Mouse (Mus musculus): ENCODE data around the gene Gm10577. TPM values are rescaled to one million over a fixed set of nuclear protein-coding genes. Genes with fewer than 3 reads are reported as not detected.

The Gm10577 gene
- polyA plus RNA-seq (2014; fragmentation: Nextera tagmentation; extraction: Ambion mirVana) = not detected in 2 replicates

- no peak within 1 kb of the TSS for H3K9ac ChIP-seq (ENCODE audit: low read depth, low read length)
- no peaks in the 10 kb centered on the region for H3K27me3 ChIP-seq (replicated peaks; ENCODE audit: control insufficient read depth, insufficient read depth, low read length)
- H3K36me3 ChIP-seq (ENCODE audit: control insufficient read depth, insufficient read depth, low read length) = no peaks in the 10 kb centered on the region
- ATAC-seq (replicated peaks; ENCODE audit: low FRiP score) = no peak
- no peak within 1 kb of the TSS for H3K4me3 ChIP-seq (ENCODE audit: low read depth, low read length)
- no peaks in the 10 kb centered on the region for H3K4me1 ChIP-seq (replicated peaks; ENCODE audit: control insufficient read depth, insufficient read depth, low read length)
- WGBS = 72% methylated on average over 4 of the region's 4 CpGs
- DNase-seq (ENCODE audit: low spot score) = no peak
- H3K27ac ChIP-seq (ENCODE audit: low read depth, low read length) = no peak within 1 kb of the TSS
- no peaks in the 10 kb centered on the region; the same call in 1 of the 2 replicates for H3K9me3 ChIP-seq (ENCODE audit: control insufficient read depth, low read length)
- no peak within 1 kb of the TSS for H3K4me2 ChIP-seq
Measured at GRCm38 (mm10) chr4:101020596-101020995, at the start of gene Gm10577. Gene Gm10577 (minus strand): TSS chr4:101020696.

- peak overlapping the region; percentile 75 for H3K4me3 ChIP-seq (ENCODE audit: low read depth, low read length)
- peaks cover 25% of the 10 kb centered on the region for H3K27me3 ChIP-seq (replicated peaks; ENCODE audit: control insufficient read depth, insufficient read depth, low read length)
- peak; percentile 61 for DNase-seq (ENCODE audit: low spot score)
- H3K9ac ChIP-seq (ENCODE audit: low read depth, low read length) = peak overlapping the region; percentile 54
- H3K27ac ChIP-seq (ENCODE audit: low read depth, low read length) = no peak overlapping the region
- no peaks in the 10 kb centered on the region for H3K4me1 ChIP-seq (replicated peaks; ENCODE audit: control insufficient read depth, insufficient read depth, low read length)
- no peaks in the 10 kb centered on the region for H3K36me3 ChIP-seq (ENCODE audit: control insufficient read depth, insufficient read depth, low read length)
- peak; percentile 39 for ATAC-seq (replicated peaks; ENCODE audit: low FRiP score)
- H3K9me3 ChIP-seq (ENCODE audit: control insufficient read depth, low read length) = no peaks in the 10 kb centered on the region
- peak overlapping the region; percentile 87 for H3K4me2 ChIP-seq
- WGBS = 2% methylated on average over 55 of the region's 55 CpGs
Measured at GRCm38 (mm10) chr4:101069154-101069971, 48.9 kb upstream of the Gm10577 start.

- Histone ChIP-seq H3K36me3 (ENCODE audit: control insufficient read depth, insufficient read depth, low read length) (no peaks in the 10 kb centered on the region), H3K4me3 (ENCODE audit: low read depth, low read length) (peak within 1 kb of the TSS; percentile 75), H3K27ac (ENCODE audit: low read depth, low read length) (no peak within 1 kb of the TSS), H3K9ac (ENCODE audit: low read depth, low read length) (peak within 1 kb of the TSS; percentile 54), H3K4me1 (replicated peaks; ENCODE audit: control insufficient read depth, insufficient read depth, low read length) (no peaks in the 10 kb centered on the region), H3K9me3 (ENCODE audit: control insufficient read depth, low read length) (no peaks in the 10 kb centered on the region), H3K4me2 (peak within 1 kb of the TSS; percentile 87), H3K27me3 (replicated peaks; ENCODE audit: control insufficient read depth, insufficient read depth, low read length) (peaks cover 25% of the 10 kb centered on the region)
- whole genome bisulfite sequencing = 2% methylated on average over 46 of the region's 54 CpGs
- DNase-seq (ENCODE audit: low spot score) = peak; percentile 58
- peak; percentile 74 for ATAC-seq (replicated peaks; ENCODE audit: low FRiP score)
Measured at GRCm38 (mm10) chr4:101068786-101069153, 48.3 kb upstream of the Gm10577 start, which contains the start of gene Raver2. Gene Raver2 (plus strand): TSS chr4:101068983.

GRCm38 (mm10) chr4:101066401-101066800, 45.9 kb upstream of the Gm10577 start:
- no peak for DNase-seq (ENCODE audit: low spot score)

GRCm38 (mm10) chr4:101062146-101062545, 41.6 kb upstream of the Gm10577 start:
- ATAC-seq (replicated peaks; ENCODE audit: low FRiP score) = no peak
- no peak overlapping the region for H3K4me2 ChIP-seq
- DNase-seq (ENCODE audit: low spot score) = no peak
- H3K9ac ChIP-seq (ENCODE audit: low read depth, low read length) = no peak overlapping the region
- H3K9me3 ChIP-seq (ENCODE audit: control insufficient read depth, low read length) = no peaks in the 10 kb centered on the region
- no peaks in the 10 kb centered on the region; the same call in 1 of the 2 replicates for H3K27me3 ChIP-seq (replicated peaks; ENCODE audit: control insufficient read depth, insufficient read depth, low read length)
- H3K4me1 ChIP-seq (replicated peaks; ENCODE audit: control insufficient read depth, insufficient read depth, low read length) = no peaks in the 10 kb centered on the region
- no peak overlapping the region for H3K4me3 ChIP-seq (ENCODE audit: low read depth, low read length)
- WGBS = 66% methylated on average over 2 of the region's 2 CpGs
- no peak overlapping the region for H3K27ac ChIP-seq (ENCODE audit: low read depth, low read length)
- H3K36me3 ChIP-seq (ENCODE audit: control insufficient read depth, insufficient read depth, low read length) = no peaks in the 10 kb centered on the region

More at GRCm38 (mm10) chr4:101066401-101066800, 45.9 kb upstream of the Gm10577 start:
- peaks cover 25% of the 10 kb centered on the region for H3K27me3 ChIP-seq (replicated peaks; ENCODE audit: control insufficient read depth, insufficient read depth, low read length)
- no peak for ATAC-seq (replicated peaks; ENCODE audit: low FRiP score)
- 61% methylated on average over 5 of the region's 5 CpGs for WGBS
- H3K27ac ChIP-seq (ENCODE audit: low read depth, low read length) = no peak overlapping the region
- H3K4me2 ChIP-seq = no peak overlapping the region
- no peaks in the 10 kb centered on the region for H3K9me3 ChIP-seq (ENCODE audit: control insufficient read depth, low read length)
- no peak overlapping the region for H3K9ac ChIP-seq (ENCODE audit: low read depth, low read length)
- no peak overlapping the region for H3K4me3 ChIP-seq (ENCODE audit: low read depth, low read length)
- H3K36me3 ChIP-seq (ENCODE audit: control insufficient read depth, insufficient read depth, low read length) = no peaks in the 10 kb centered on the region
- no peaks in the 10 kb centered on the region for H3K4me1 ChIP-seq (replicated peaks; ENCODE audit: control insufficient read depth, insufficient read depth, low read length)

GRCm38 (mm10) chr4:101046576-101046975, 26.1 kb upstream of the Gm10577 start:
- DNase-seq (ENCODE audit: low spot score) = no peak
- Histone ChIP-seq H3K4me2 (no peak overlapping the region), H3K9ac (ENCODE audit: low read depth, low read length) (no peak overlapping the region), H3K27ac (ENCODE audit: low read depth, low read length) (no peak overlapping the region), H3K36me3 (ENCODE audit: control insufficient read depth, insufficient read depth, low read length) (no peaks in the 10 kb centered on the region), H3K4me1 (replicated peaks; ENCODE audit: control insufficient read depth, insufficient read depth, low read length) (no peaks in the 10 kb centered on the region), H3K4me3 (ENCODE audit: low read depth, low read length) (no peak overlapping the region), H3K9me3 (ENCODE audit: control insufficient read depth, low read length) (no peaks in the 10 kb centered on the region), H3K27me3 (replicated peaks; ENCODE audit: control insufficient read depth, insufficient read depth, low read length) (no peaks in the 10 kb centered on the region)
- ATAC-seq (replicated peaks; ENCODE audit: low FRiP score) = no peak
- 74% methylated on average over 4 of the region's 4 CpGs for WGBS

GRCm38 (mm10) chr4:101044149-101044548, 23.7 kb upstream of the Gm10577 start:
- no peak overlapping the region for H3K4me3 ChIP-seq (ENCODE audit: low read depth, low read length)
- no peaks in the 10 kb centered on the region for H3K27me3 ChIP-seq (replicated peaks; ENCODE audit: control insufficient read depth, insufficient read depth, low read length)
- ATAC-seq (replicated peaks; ENCODE audit: low FRiP score) (no peak), DNase-seq (ENCODE audit: low spot score) (no peak)
- H3K27ac ChIP-seq (ENCODE audit: low read depth, low read length) = no peak overlapping the region
- no peaks in the 10 kb centered on the region for H3K4me1 ChIP-seq (replicated peaks; ENCODE audit: control insufficient read depth, insufficient read depth, low read length)
- no peak overlapping the region for H3K9ac ChIP-seq (ENCODE audit: low read depth, low read length)
- H3K4me2 ChIP-seq = no peak overlapping the region
- H3K9me3 ChIP-seq (ENCODE audit: control insufficient read depth, low read length) = no peaks in the 10 kb centered on the region
- H3K36me3 ChIP-seq (ENCODE audit: control insufficient read depth, insufficient read depth, low read length) = no peaks in the 10 kb centered on the region

GRCm38 (mm10) chr4:101043691-101044090, 23.2 kb upstream of the Gm10577 start:
- H3K4me1 ChIP-seq (replicated peaks; ENCODE audit: control insufficient read depth, insufficient read depth, low read length) = no peaks in the 10 kb centered on the region
- DNase-seq (ENCODE audit: low spot score) (no peak), ATAC-seq (replicated peaks; ENCODE audit: low FRiP score) (no peak)
- 75% methylated on average over 2 of the region's 2 CpGs for WGBS
- no peak overlapping the region for H3K4me3 ChIP-seq (ENCODE audit: low read depth, low read length)
- no peak overlapping the region for H3K4me2 ChIP-seq
- H3K27me3 ChIP-seq (replicated peaks; ENCODE audit: control insufficient read depth, insufficient read depth, low read length) = no peaks in the 10 kb centered on the region
- no peaks in the 10 kb centered on the region for H3K9me3 ChIP-seq (ENCODE audit: control insufficient read depth, low read length)
- no peak overlapping the region for H3K27ac ChIP-seq (ENCODE audit: low read depth, low read length)
- no peaks in the 10 kb centered on the region for H3K36me3 ChIP-seq (ENCODE audit: control insufficient read depth, insufficient read depth, low read length)
- no peak overlapping the region for H3K9ac ChIP-seq (ENCODE audit: low read depth, low read length)

GRCm38 (mm10) chr4:101037156-101037555, 16.7 kb upstream of the Gm10577 start:
- Histone ChIP-seq H3K36me3 (ENCODE audit: control insufficient read depth, insufficient read depth, low read length) (no peaks in the 10 kb centered on the region), H3K9me3 (ENCODE audit: control insufficient read depth, low read length) (no peaks in the 10 kb centered on the region), H3K27ac (ENCODE audit: low read depth, low read length) (no peak overlapping the region), H3K9ac (ENCODE audit: low read depth, low read length) (no peak overlapping the region), H3K4me2 (no peak overlapping the region), H3K27me3 (replicated peaks; ENCODE audit: control insufficient read depth, insufficient read depth, low read length) (no peaks in the 10 kb centered on the region), H3K4me3 (ENCODE audit: low read depth, low read length) (no peak overlapping the region), H3K4me1 (replicated peaks; ENCODE audit: control insufficient read depth, insufficient read depth, low read length) (no peaks in the 10 kb centered on the region)
- ATAC-seq (replicated peaks; ENCODE audit: low FRiP score) (no peak), DNase-seq (ENCODE audit: low spot score) (no peak)
- 74% methylated on average over 7 of the region's 7 CpGs for WGBS

Data from liver, embryonic 11.5 days (tissue).